Mouse (Mus musculus): Measurements from ENCODE around the gene Pdzd9. TPM values are rescaled to one million over a fixed set of nuclear protein-coding genes. Genes with fewer than 3 reads are reported as not detected.
"Not testable (repeated sequence)": the region's sequence is repeated elsewhere in the genome, so short reads cannot be mapped to it uniquely, and the experiment has no call there.

Pdzd9 gene
- polyA plus RNA-seq (2015; fragmentation: Nextera tagmentation; extraction: Ambion mirVana), result 0.09 and 0.21 TPM in 2 replicates

GRCm38 (mm10) chr7:120670153-120670875, at the start of gene Pdzd9:
Gene Pdzd9, minus strand, starts transcription at chr7:120670343.
- Histone ChIP-seq H3K4me2 (ENCODE audit: low read depth, low read length) (peak within 1 kb of the TSS; percentile 19; the same call in 1 of the 2 replicates), H3K27ac (ENCODE audit: low read depth) (no peak within 1 kb of the TSS), H3K36me3 (replicated peaks; ENCODE audit: insufficient read depth, low read length) (no peaks in the 10 kb centered on the region), H3K9ac (replicated peaks) (no peak within 1 kb of the TSS), H3K27me3 (ENCODE audit: insufficient read depth, low read length) (no peaks in the 10 kb centered on the region), H3K9me3 (ENCODE audit: low read length) (no peaks in the 10 kb centered on the region), H3K4me3 (ENCODE audit: low read depth, low read length) (no peak within 1 kb of the TSS), H3K4me1 (ENCODE audit: insufficient read depth) (no peaks in the 10 kb centered on the region)
- peak; percentile 65; the same call in 1 of the 2 replicates for ATAC-seq
- peak; percentile 78 for DNase-seq
- no peak for TF ChIP-seq EP300 (IDR thresholded peaks at IDR 0.05; ENCODE audit: low read depth)
- TF ChIP-seq CTCF (IDR thresholded peaks at IDR 0.05; ENCODE audit: low read depth), result peak; percentile 94
- WGBS (ENCODE audit: insufficient replicate concordance), result 19% methylated on average over 14 of the region's 14 CpGs

GRCm38 (mm10) chr7:120717261-120717660, 47.1 kb upstream of the Pdzd9 start:
- TF ChIP-seq CTCF (IDR thresholded peaks at IDR 0.05; ENCODE audit: low read depth), result no peak
- WGBS (ENCODE audit: insufficient replicate concordance), result 77% methylated on average over 2 of the region's 2 CpGs
- Histone ChIP-seq H3K4me3 (ENCODE audit: low read depth, low read length) (no peak overlapping the region), H3K9me3 (ENCODE audit: low read length) (no peaks in the 10 kb centered on the region), H3K4me2 (ENCODE audit: low read depth, low read length) (no peak overlapping the region), H3K9ac (replicated peaks) (no peak overlapping the region), H3K27me3 (ENCODE audit: insufficient read depth, low read length) (no peaks in the 10 kb centered on the region), H3K27ac (ENCODE audit: low read depth) (no peak overlapping the region), H3K4me1 (ENCODE audit: insufficient read depth) (no peaks in the 10 kb centered on the region), H3K36me3 (replicated peaks; ENCODE audit: insufficient read depth, low read length) (no peaks in the 10 kb centered on the region; the same call in 1 of the 2 replicates)
- ATAC-seq (no peak), DNase-seq (no peak)

DNA sequence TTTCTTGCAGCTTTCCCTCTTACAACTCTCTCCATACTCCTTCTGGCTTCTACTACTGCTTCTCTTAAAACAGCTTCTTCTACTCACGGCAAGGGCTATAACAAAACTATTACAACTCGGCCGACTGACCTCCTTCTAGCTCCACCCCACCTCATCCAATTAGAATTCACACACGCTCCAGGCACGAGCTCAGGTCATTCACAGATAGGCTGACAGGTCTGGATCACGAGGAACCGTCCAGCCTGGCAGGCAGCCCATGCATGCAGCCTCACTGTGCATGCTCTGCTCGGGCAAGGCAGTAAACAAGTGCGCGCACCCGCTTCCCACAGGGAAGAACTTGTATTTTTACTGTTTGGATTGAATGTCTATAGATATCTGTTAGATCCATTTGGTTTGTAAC, 43.8 kb upstream of the Pdzd9 start:
- 87% methylated on average over 11 of the region's 11 CpGs for WGBS (ENCODE audit: insufficient replicate concordance)
- not testable (repeated sequence) for H3K4me1 ChIP-seq (ENCODE audit: insufficient read depth); H3K27ac ChIP-seq (ENCODE audit: low read depth); H3K4me3 ChIP-seq (ENCODE audit: low read depth, low read length); H3K27me3 ChIP-seq (ENCODE audit: insufficient read depth, low read length); H3K9me3 ChIP-seq (ENCODE audit: low read length); H3K4me2 ChIP-seq (ENCODE audit: low read depth, low read length); DNase-seq; H3K36me3 ChIP-seq (replicated peaks; ENCODE audit: insufficient read depth, low read length); H3K9ac ChIP-seq (replicated peaks); ATAC-seq

DNA sequence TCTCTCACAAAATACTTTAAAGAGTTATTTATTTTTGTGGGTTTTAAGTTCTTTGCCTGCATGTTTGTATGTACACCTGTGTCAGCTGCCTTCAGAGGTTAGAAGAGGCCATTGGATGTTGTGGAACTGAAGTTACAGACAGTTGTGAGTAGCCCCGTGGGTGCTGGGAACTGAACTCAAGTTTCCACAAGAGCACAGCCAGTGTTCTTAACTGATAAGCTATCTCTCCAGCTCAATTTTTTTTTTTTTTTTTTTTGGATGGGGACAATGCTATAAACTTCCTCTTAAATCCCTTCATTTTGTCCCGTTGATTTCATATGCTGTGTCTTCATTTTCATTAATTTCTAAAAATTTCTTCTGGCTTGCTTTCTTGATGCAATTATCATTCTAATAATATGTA, 43.1 kb upstream of the Pdzd9 start:
- H3K9me3 ChIP-seq (ENCODE audit: low read length), result no peaks in the 10 kb centered on the region
- WGBS (ENCODE audit: insufficient replicate concordance), result 62% methylated on average over 2 of the region's 2 CpGs
- DNase-seq (no peak), ATAC-seq (no peak)
- H3K4me3 ChIP-seq (ENCODE audit: low read depth, low read length), result no peak overlapping the region
- H3K4me1 ChIP-seq (ENCODE audit: insufficient read depth), result no peaks in the 10 kb centered on the region
- no peak overlapping the region for H3K27ac ChIP-seq (ENCODE audit: low read depth)
- no peak for TF ChIP-seq EP300 (IDR thresholded peaks at IDR 0.05; ENCODE audit: low read depth)
- no peak for TF ChIP-seq CTCF (IDR thresholded peaks at IDR 0.05; ENCODE audit: low read depth)
- no peak overlapping the region for H3K9ac ChIP-seq (replicated peaks)
- H3K27me3 ChIP-seq (ENCODE audit: insufficient read depth, low read length), result no peaks in the 10 kb centered on the region
- H3K36me3 ChIP-seq (replicated peaks; ENCODE audit: insufficient read depth, low read length), result no peaks in the 10 kb centered on the region
- no peak overlapping the region for H3K4me2 ChIP-seq (ENCODE audit: low read depth, low read length)

GRCm38 (mm10) chr7:120712071-120712470, 41.9 kb upstream of the Pdzd9 start:
- no peak for ATAC-seq
- no peaks in the 10 kb centered on the region for H3K36me3 ChIP-seq (replicated peaks; ENCODE audit: insufficient read depth, low read length)
- H3K27ac ChIP-seq (ENCODE audit: low read depth), result no peak overlapping the region

GRCm38 (mm10) chr7:120703888-120704287, 33.7 kb upstream of the Pdzd9 start:
- H3K4me3 ChIP-seq (ENCODE audit: low read depth, low read length), result no peak overlapping the region
- no peak for DNase-seq
- H3K4me2 ChIP-seq (ENCODE audit: low read depth, low read length), result no peak overlapping the region
- H3K27ac ChIP-seq (ENCODE audit: low read depth), result no peak overlapping the region
- no peaks in the 10 kb centered on the region for H3K4me1 ChIP-seq (ENCODE audit: insufficient read depth)
- TF ChIP-seq EP300 (IDR thresholded peaks at IDR 0.05; ENCODE audit: low read depth) (0 out of 2 replicates have a peak, but pooled peaks have one; percentile 7), CTCF (IDR thresholded peaks at IDR 0.05; ENCODE audit: low read depth) (no peak)
- H3K9me3 ChIP-seq (ENCODE audit: low read length), result no peaks in the 10 kb centered on the region
- no peak overlapping the region for H3K9ac ChIP-seq (replicated peaks)
- H3K36me3 ChIP-seq (replicated peaks; ENCODE audit: insufficient read depth, low read length), result no peaks in the 10 kb centered on the region
- 45% methylated on average over 3 of the region's 3 CpGs for WGBS (ENCODE audit: insufficient replicate concordance)
- no peaks in the 10 kb centered on the region for H3K27me3 ChIP-seq (ENCODE audit: insufficient read depth, low read length)
- ATAC-seq, result no peak

More at GRCm38 (mm10) chr7:120712071-120712470, 41.9 kb upstream of the Pdzd9 start:
- no peak overlapping the region for H3K9ac ChIP-seq (replicated peaks)
- DNase-seq, result no peak
- no peaks in the 10 kb centered on the region for H3K4me1 ChIP-seq (ENCODE audit: insufficient read depth)
- H3K4me3 ChIP-seq (ENCODE audit: low read depth, low read length), result no peak overlapping the region
- H3K4me2 ChIP-seq (ENCODE audit: low read depth, low read length), result no peak overlapping the region
- WGBS (ENCODE audit: insufficient replicate concordance), result 76% methylated on average over 2 of the region's 2 CpGs
- H3K27me3 ChIP-seq (ENCODE audit: insufficient read depth, low read length), result no peaks in the 10 kb centered on the region
- H3K9me3 ChIP-seq (ENCODE audit: low read length), result no peaks in the 10 kb centered on the region
- TF ChIP-seq EP300 (IDR thresholded peaks at IDR 0.05; ENCODE audit: low read depth) (no peak), CTCF (IDR thresholded peaks at IDR 0.05; ENCODE audit: low read depth) (no peak)

All from liver, postnatal 0 days (tissue).